Mouse (Mus musculus): ENCODE measurements at regions not wholly inside any gene's neighbourhood (a gene's known extent, or its start where the extent isn't known, plus 50 kb on each side); places are given as distances from the start of the nearest gene placed in this dataset.

DNA sequence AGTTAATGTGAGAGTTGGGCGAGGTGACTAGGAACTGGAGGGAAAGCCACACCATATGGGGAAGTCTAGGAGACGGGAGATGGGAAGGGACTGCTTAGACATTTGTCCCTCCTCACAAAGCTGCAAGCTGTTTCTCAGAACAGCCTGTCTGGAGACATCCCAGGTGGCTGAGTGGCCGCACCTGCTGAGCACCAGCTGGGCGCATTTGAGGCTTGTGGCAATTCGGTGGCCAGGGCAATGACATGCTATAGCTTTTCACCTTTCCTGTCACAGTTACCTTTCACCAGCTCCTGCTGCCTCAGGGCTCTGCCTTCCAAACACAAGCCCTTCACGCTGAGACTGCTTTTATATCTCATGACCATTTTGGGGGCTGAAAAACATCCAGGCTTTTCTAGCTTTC is 317.5 kb upstream of the Fam92a start:
- H3K27ac ChIP-seq (ENCODE audit: low read depth, low read length), result no peak overlapping the region
- no peak overlapping the region for H3K9ac ChIP-seq (ENCODE audit: low read depth, low read length)
- no peak overlapping the region for H3K4me2 ChIP-seq
- H3K4me1 ChIP-seq (ENCODE audit: control insufficient read depth, insufficient read depth, low read length), result no peaks in the 10 kb centered on the region
- no peak overlapping the region for H3K4me3 ChIP-seq (ENCODE audit: low read depth, low read length)
- no peaks in the 10 kb centered on the region for H3K36me3 ChIP-seq (ENCODE audit: control insufficient read depth, insufficient read depth, low read length)
- no peak for ATAC-seq (replicated peaks; ENCODE audit: insufficient number of reproducible peaks, low FRiP score, low TSS enrichment)
- no peaks in the 10 kb centered on the region for H3K9me3 ChIP-seq (replicated peaks; ENCODE audit: control insufficient read depth, low read length)
- H3K27me3 ChIP-seq (ENCODE audit: control insufficient read depth, insufficient read depth, low read length), result no peaks in the 10 kb centered on the region
- WGBS (ENCODE audit: insufficient replicate concordance), result 57% methylated on average over 6 of the region's 6 CpGs

GRCm38 (mm10) chr4:12481481-12481880 is 309.7 kb upstream of the Fam92a start:
- Histone ChIP-seq H3K9me3 (replicated peaks; ENCODE audit: control insufficient read depth, low read length) (no peaks in the 10 kb centered on the region), H3K27me3 (ENCODE audit: control insufficient read depth, insufficient read depth, low read length) (no peaks in the 10 kb centered on the region), H3K9ac (ENCODE audit: low read depth, low read length) (no peak overlapping the region), H3K4me1 (ENCODE audit: control insufficient read depth, insufficient read depth, low read length) (no peaks in the 10 kb centered on the region), H3K4me3 (ENCODE audit: low read depth, low read length) (no peak overlapping the region), H3K36me3 (ENCODE audit: control insufficient read depth, insufficient read depth, low read length) (no peaks in the 10 kb centered on the region), H3K4me2 (no peak overlapping the region), H3K27ac (ENCODE audit: low read depth, low read length) (no peak overlapping the region)
- 78% methylated on average over 4 of the region's 4 CpGs for WGBS (ENCODE audit: insufficient replicate concordance)
- no peak for ATAC-seq (replicated peaks; ENCODE audit: insufficient number of reproducible peaks, low FRiP score, low TSS enrichment)

DNA sequence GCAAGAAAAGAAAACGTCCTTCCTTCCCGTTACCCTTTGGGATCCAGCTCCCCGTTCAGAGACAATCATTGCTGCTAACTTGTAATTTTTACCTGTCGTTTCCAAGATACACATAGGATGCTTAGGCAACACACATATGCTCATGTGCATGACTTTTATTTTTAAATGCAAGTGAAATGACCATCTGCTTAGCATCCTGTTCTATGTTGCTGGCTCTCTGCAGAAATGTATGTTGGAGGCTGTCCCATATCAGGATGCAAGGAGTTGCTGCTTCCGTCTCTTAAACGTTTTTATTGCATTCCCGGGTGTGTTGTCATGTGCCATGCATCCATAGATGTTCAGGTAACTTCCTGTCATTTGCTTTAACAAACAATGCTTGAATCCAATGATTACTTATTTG is 304.9 kb upstream of the Fam92a start:
- WGBS (ENCODE audit: insufficient replicate concordance), result 81% methylated on average over 7 of the region's 7 CpGs
- ATAC-seq (replicated peaks; ENCODE audit: insufficient number of reproducible peaks, low FRiP score, low TSS enrichment), result no peak

DNA sequence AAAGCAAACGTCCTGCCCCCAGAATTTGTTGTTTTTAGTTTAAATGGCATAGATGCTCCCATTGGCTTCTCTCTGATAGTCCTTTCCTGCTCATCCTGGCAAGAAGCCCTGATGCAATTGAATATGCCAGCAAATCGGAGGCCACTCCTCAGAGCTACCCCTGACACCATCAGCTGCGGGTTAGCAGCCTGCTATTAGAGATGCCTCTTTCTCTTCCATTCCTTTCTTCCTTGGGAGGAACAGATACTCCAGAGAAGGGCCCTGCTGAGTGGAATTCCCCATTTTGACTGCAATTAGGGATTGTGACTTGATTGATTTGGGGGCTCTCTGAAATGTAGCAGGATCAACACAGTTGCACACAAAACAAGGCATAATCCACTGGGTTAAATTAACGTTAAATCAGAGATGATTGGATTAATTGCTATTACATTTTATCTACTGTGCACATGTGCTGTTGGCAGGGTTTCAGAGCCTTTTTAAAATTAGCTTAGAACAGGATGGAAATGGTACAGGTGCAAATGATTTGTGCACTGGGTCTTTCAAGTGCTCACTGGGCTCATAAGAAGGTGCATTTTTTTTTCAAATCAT is 303.3 kb upstream of the Fam92a start:
- no peak overlapping the region for H3K4me2 ChIP-seq
- H3K9me3 ChIP-seq (replicated peaks; ENCODE audit: control insufficient read depth, low read length), result no peaks in the 10 kb centered on the region
- H3K27ac ChIP-seq (ENCODE audit: low read depth, low read length), result no peak overlapping the region
- no peaks in the 10 kb centered on the region for H3K4me1 ChIP-seq (ENCODE audit: control insufficient read depth, insufficient read depth, low read length)
- 68% methylated on average over 4 of the region's 4 CpGs for WGBS (ENCODE audit: insufficient replicate concordance)
- no peak for ATAC-seq (replicated peaks; ENCODE audit: insufficient number of reproducible peaks, low FRiP score, low TSS enrichment)
- H3K4me3 ChIP-seq (ENCODE audit: low read depth, low read length), result no peak overlapping the region
- H3K9ac ChIP-seq (ENCODE audit: low read depth, low read length), result no peak overlapping the region
- no peaks in the 10 kb centered on the region for H3K36me3 ChIP-seq (ENCODE audit: control insufficient read depth, insufficient read depth, low read length)
- H3K27me3 ChIP-seq (ENCODE audit: control insufficient read depth, insufficient read depth, low read length), result no peaks in the 10 kb centered on the region

More for the DNA sequence above, 304.9 kb upstream of the Fam92a start:
- Histone ChIP-seq H3K27me3 (ENCODE audit: control insufficient read depth, insufficient read depth, low read length) (no peaks in the 10 kb centered on the region), H3K9ac (ENCODE audit: low read depth, low read length) (no peak overlapping the region), H3K27ac (ENCODE audit: low read depth, low read length) (no peak overlapping the region), H3K36me3 (ENCODE audit: control insufficient read depth, insufficient read depth, low read length) (no peaks in the 10 kb centered on the region), H3K4me1 (ENCODE audit: control insufficient read depth, insufficient read depth, low read length) (no peaks in the 10 kb centered on the region), H3K9me3 (replicated peaks; ENCODE audit: control insufficient read depth, low read length) (no peaks in the 10 kb centered on the region), H3K4me3 (ENCODE audit: low read depth, low read length) (no peak overlapping the region), H3K4me2 (no peak overlapping the region)

- Histone ChIP-seq H3K9me3 (replicated peaks; ENCODE audit: control insufficient read depth, low read length) (no peaks in the 10 kb centered on the region), H3K4me2 (no peak overlapping the region), H3K4me3 (ENCODE audit: low read depth, low read length) (no peak overlapping the region), H3K36me3 (ENCODE audit: control insufficient read depth, insufficient read depth, low read length) (no peaks in the 10 kb centered on the region), H3K27ac (ENCODE audit: low read depth, low read length) (no peak overlapping the region), H3K4me1 (ENCODE audit: control insufficient read depth, insufficient read depth, low read length) (no peaks in the 10 kb centered on the region), H3K9ac (ENCODE audit: low read depth, low read length) (no peak overlapping the region), H3K27me3 (ENCODE audit: control insufficient read depth, insufficient read depth, low read length) (no peaks in the 10 kb centered on the region)
- ATAC-seq (replicated peaks; ENCODE audit: insufficient number of reproducible peaks, low FRiP score, low TSS enrichment), result no peak
- WGBS (ENCODE audit: insufficient replicate concordance), result 60% methylated on average over 1 of the region's 1 CpGs
Measured at GRCm38 (mm10) chr4:12474421-12474820, 302.6 kb upstream of the Fam92a start.

- H3K9ac ChIP-seq (ENCODE audit: low read depth, low read length), result no peak overlapping the region
- no peak overlapping the region for H3K4me2 ChIP-seq
- no peak overlapping the region for H3K4me3 ChIP-seq (ENCODE audit: low read depth, low read length)
- peaks cover 7% of the 10 kb centered on the region; the same call in 1 of the 2 replicates for H3K4me1 ChIP-seq (ENCODE audit: control insufficient read depth, insufficient read depth, low read length)
- H3K36me3 ChIP-seq (ENCODE audit: control insufficient read depth, insufficient read depth, low read length), result no peaks in the 10 kb centered on the region
- no peak for ATAC-seq (replicated peaks; ENCODE audit: insufficient number of reproducible peaks, low FRiP score, low TSS enrichment)
- no peak overlapping the region for H3K27ac ChIP-seq (ENCODE audit: low read depth, low read length)
- 74% methylated on average over 2 of the region's 2 CpGs for WGBS (ENCODE audit: insufficient replicate concordance)
- no peaks in the 10 kb centered on the region for H3K27me3 ChIP-seq (ENCODE audit: control insufficient read depth, insufficient read depth, low read length)
- no peaks in the 10 kb centered on the region for H3K9me3 ChIP-seq (replicated peaks; ENCODE audit: control insufficient read depth, low read length)
Measured at GRCm38 (mm10) chr4:12461701-12462100, 289.9 kb upstream of the Fam92a start.

DNA sequence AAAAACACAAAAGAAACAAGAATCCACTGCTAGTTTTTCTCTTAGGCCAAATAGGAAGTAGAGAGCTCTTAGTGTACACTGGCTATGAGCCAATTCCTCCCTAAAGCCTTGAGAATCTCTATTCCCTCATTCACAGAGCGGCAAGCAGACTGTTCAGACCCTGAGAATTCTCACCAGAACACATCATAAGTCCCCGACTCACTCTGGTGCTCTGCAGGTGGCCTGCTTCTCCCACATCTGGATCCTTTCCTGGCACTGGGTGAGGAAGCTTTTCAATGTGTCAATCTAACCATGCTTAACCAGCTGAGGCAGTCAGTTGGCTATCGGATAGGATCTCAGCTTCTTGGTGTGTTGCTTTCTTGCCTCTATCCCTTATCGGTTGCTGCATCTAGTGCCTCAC is 289.4 kb upstream of the Fam92a start:
- no peak for ATAC-seq (replicated peaks; ENCODE audit: insufficient number of reproducible peaks, low FRiP score, low TSS enrichment)
- Histone ChIP-seq H3K27ac (ENCODE audit: low read depth, low read length) (no peak overlapping the region), H3K36me3 (ENCODE audit: control insufficient read depth, insufficient read depth, low read length) (no peaks in the 10 kb centered on the region), H3K4me1 (ENCODE audit: control insufficient read depth, insufficient read depth, low read length) (peaks cover 7% of the 10 kb centered on the region; the same call in 1 of the 2 replicates), H3K9me3 (replicated peaks; ENCODE audit: control insufficient read depth, low read length) (no peaks in the 10 kb centered on the region), H3K4me2 (no peak overlapping the region), H3K4me3 (ENCODE audit: low read depth, low read length) (no peak overlapping the region), H3K9ac (ENCODE audit: low read depth, low read length) (no peak overlapping the region), H3K27me3 (ENCODE audit: control insufficient read depth, insufficient read depth, low read length) (no peaks in the 10 kb centered on the region)
- 54% methylated on average over 4 of the region's 4 CpGs for WGBS (ENCODE audit: insufficient replicate concordance)

DNA sequence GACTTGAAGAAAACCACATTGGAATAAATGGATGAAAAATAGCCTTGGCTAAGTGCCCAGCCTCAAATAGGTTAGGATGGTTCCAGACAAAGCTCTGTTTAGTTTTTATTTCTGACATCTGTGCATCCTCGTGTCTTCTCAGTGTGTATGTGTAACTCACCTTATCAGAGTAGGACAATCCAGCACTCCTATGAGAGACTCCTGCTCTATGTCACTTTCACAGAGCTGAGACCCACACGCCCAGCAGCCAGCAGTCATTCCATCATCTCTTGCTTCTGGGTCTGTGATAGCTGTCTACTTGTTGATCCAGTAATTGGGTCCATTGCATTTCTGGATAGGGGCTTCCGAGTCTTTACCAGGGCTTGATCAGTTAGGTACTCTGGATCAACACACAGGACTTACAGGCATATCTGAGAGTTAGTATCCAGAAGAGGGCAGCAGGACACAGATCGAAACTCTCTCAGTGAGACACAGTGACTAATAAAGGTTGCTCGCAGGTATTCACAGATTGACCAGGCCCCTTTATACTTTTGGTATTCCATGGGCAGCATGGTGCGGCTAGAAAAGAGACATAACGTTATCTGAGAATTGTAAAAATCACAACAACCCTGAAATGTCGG is 286.3 kb upstream of the Fam92a start:
- no peak overlapping the region for H3K27ac ChIP-seq (ENCODE audit: low read depth, low read length)
- no peaks in the 10 kb centered on the region for H3K27me3 ChIP-seq (ENCODE audit: control insufficient read depth, insufficient read depth, low read length)
- no peak overlapping the region for H3K4me3 ChIP-seq (ENCODE audit: low read depth, low read length)
- H3K4me2 ChIP-seq, result no peak overlapping the region
- H3K4me1 ChIP-seq (ENCODE audit: control insufficient read depth, insufficient read depth, low read length), result peaks cover 7% of the 10 kb centered on the region; the same call in 1 of the 2 replicates
- no peak overlapping the region for H3K9ac ChIP-seq (ENCODE audit: low read depth, low read length)
- no peaks in the 10 kb centered on the region for H3K9me3 ChIP-seq (replicated peaks; ENCODE audit: control insufficient read depth, low read length)
- no peaks in the 10 kb centered on the region for H3K36me3 ChIP-seq (ENCODE audit: control insufficient read depth, insufficient read depth, low read length)
- WGBS (ENCODE audit: insufficient replicate concordance), result 65% methylated on average over 8 of the region's 8 CpGs
- ATAC-seq (replicated peaks; ENCODE audit: insufficient number of reproducible peaks, low FRiP score, low TSS enrichment), result no peak

GRCm38 (mm10) chr4:12452086-12452485 is 280.3 kb upstream of the Fam92a start:
- no peak overlapping the region for H3K4me2 ChIP-seq
- H3K36me3 ChIP-seq (ENCODE audit: control insufficient read depth, insufficient read depth, low read length), result no peaks in the 10 kb centered on the region
- no peaks in the 10 kb centered on the region for H3K4me1 ChIP-seq (ENCODE audit: control insufficient read depth, insufficient read depth, low read length)
- H3K9ac ChIP-seq (ENCODE audit: low read depth, low read length), result no peak overlapping the region
- no peak for ATAC-seq (replicated peaks; ENCODE audit: insufficient number of reproducible peaks, low FRiP score, low TSS enrichment)
- H3K4me3 ChIP-seq (ENCODE audit: low read depth, low read length), result no peak overlapping the region
- no peaks in the 10 kb centered on the region for H3K27me3 ChIP-seq (ENCODE audit: control insufficient read depth, insufficient read depth, low read length)
- H3K9me3 ChIP-seq (replicated peaks; ENCODE audit: control insufficient read depth, low read length), result no peaks in the 10 kb centered on the region
- WGBS (ENCODE audit: insufficient replicate concordance), result 85% methylated on average over 2 of the region's 2 CpGs
- no peak overlapping the region for H3K27ac ChIP-seq (ENCODE audit: low read depth, low read length)
